20 mouse cellular contexts compared by ENCODE assay signal in genomic region chrX:97744356-97744755, GRCm38 (mm10).
DNase-seq lines count a peak whose midpoint lies in the region; ATAC-seq lines count a peak whose summit lies in the region.
"Had no signal": no experiment of that assay in that cellular context is flagged by ENCODE, and none has a peak within 500 bp of the region (broad histone marks: within the 10 kb centered on the region; RNA-seq: fewer than 3 reads in every experiment).

No protein-coding gene starts in this region.

- no peaks in the 10 kb centered on the region for H3K36me3 ChIP-seq in kidney, embryonic 16.5 days (ENCODE audit: insufficient read depth, low read length)
- H3K36me3 ChIP-seq: embryonic facial prominence, embryonic 15.5 days; forebrain, embryonic 15.5 days; hindbrain, embryonic 10.5 days had no signal

- H3K27ac ChIP-seq in kidney, embryonic 16.5 days (ENCODE audit: low read length), result no peak overlapping the region
- H3K27ac ChIP-seq: embryonic facial prominence, embryonic 15.5 days; forebrain, embryonic 15.5 days; hindbrain, embryonic 10.5 days; left cerebral cortex, adult 2 months had no signal

- H3K4me2 ChIP-seq in kidney, embryonic 16.5 days (replicated peaks; ENCODE audit: low read depth, low read length), result no peak overlapping the region
- H3K4me2 ChIP-seq: embryonic facial prominence, embryonic 15.5 days; forebrain, embryonic 15.5 days; heart, embryonic 11.5 days; midbrain, embryonic 11.5 days had no signal

- DNase-seq in kidney, adult 8-10 months, result peak; percentile 58 to 74
- DNase-seq in adrenal gland, postnatal 10 days, result peak; percentile 50
- DNase-seq in adrenal gland, postnatal 36 days, result peak; percentile 29 to 44
- peak; percentile 53 to 68 for DNase-seq in kidney, postnatal 25 days
- no peak for DNase-seq in heart, adult 18-20 months
- DNase-seq: cerebellum, adult 8-10 months; cerebellum, postnatal 36 days; layer of hippocampus, adult 9-11 months; thymus, adult 18-20 months; thymus, postnatal 36 days had no signal

- 72% methylated on average over 3 of the region's 3 CpGs for WGBS in kidney, embryonic 16.5 days

- H3K4me1 ChIP-seq in kidney, embryonic 16.5 days (ENCODE audit: insufficient read depth, low read length), result no peaks in the 10 kb centered on the region
- H3K4me1 ChIP-seq: embryonic facial prominence, embryonic 15.5 days; forebrain, embryonic 15.5 days; hindbrain, embryonic 10.5 days had no signal

- ATAC-seq in kidney, embryonic 16.5 days (ENCODE audit: low FRiP score, low TSS enrichment), result no peak
- no peak for ATAC-seq in inflammation-experienced regulatory T-cells, adult 6 months
- ATAC-seq: forebrain, embryonic 15.5 days; hindbrain, embryonic 16.5 days; lung, postnatal 0 days had no signal

- H3K27me3 ChIP-seq in kidney, embryonic 16.5 days (ENCODE audit: insufficient read depth, low read length), result no peaks in the 10 kb centered on the region
- H3K27me3 ChIP-seq: embryonic facial prominence, embryonic 15.5 days; forebrain, embryonic 15.5 days had no signal

- no peaks in the 10 kb centered on the region for H3K9me3 ChIP-seq in kidney, embryonic 16.5 days (ENCODE audit: low read length)
- H3K9me3 ChIP-seq: embryonic facial prominence, embryonic 15.5 days; forebrain, embryonic 15.5 days; hindbrain, embryonic 10.5 days had no signal

- no peak overlapping the region for H3K9ac ChIP-seq in kidney, embryonic 16.5 days (replicated peaks; ENCODE audit: low read length)
- H3K9ac ChIP-seq: embryonic facial prominence, embryonic 15.5 days; forebrain, embryonic 15.5 days had no signal

- no peak overlapping the region for H3K4me3 ChIP-seq in kidney, embryonic 16.5 days (ENCODE audit: low read length)
- H3K4me3 ChIP-seq: embryonic facial prominence, embryonic 15.5 days; forebrain, embryonic 15.5 days; hindbrain, embryonic 10.5 days; left cerebral cortex, adult 2 months had no signal

Comparison
In these comparisons a context has a peak if more than half of its experiments do, and no peak if none do; other contexts are left out.
1. DNase-seq: peak in kidney, adult 8-10 months (2 of 2), adrenal gland, postnatal 10 days (single experiment), adrenal gland, postnatal 36 days (2 of 2) and kidney, postnatal 25 days (2 of 2); none in heart, adult 18-20 months (0 of 2).